Mouse (Mus musculus) forebrain, embryonic 14.5 days (tissue): ENCODE data around the gene Cyth3. TPM values are rescaled to one million over a fixed set of nuclear protein-coding genes. Genes with fewer than 3 reads are reported as not detected.

ENCODE experiments used
- ATAC-seq: fragments of 200-750 bp; cut with Nextera tagmentation; 2 replicates; pipeline ENCODE4 v1.8.0; 2017; ENCODE audit warnings: mild to moderate bottlenecking, moderate library complexity
- DNase-seq: peaks from one replicate; pipeline ENCODE4 v3.0.0-alpha.2; 2015; ENCODE audit warnings: low spot score
- H3K27ac ChIP-seq: fragments of 300-500 bp; sonication (generic); 2 replicates; pipeline ENCODE4 v1.5.1; 2014; ENCODE audit warnings: low read depth, mild to moderate bottlenecking, control low read depth, low read length, moderate library complexity
- H3K27me3 ChIP-seq: fragments of 300-500 bp; sonication (generic); replicated peaks from 2 replicates; pipeline ENCODE4 v1.6.1; 2014; ENCODE audit warnings: low read length, control low read depth, mixed read lengths; ENCODE audit not compliant: control insufficient read depth, insufficient read depth
- H3K36me3 ChIP-seq: fragments of 300-500 bp; sonication (generic); 2 replicates; pipeline ENCODE4 v1.6.1; 2014; ENCODE audit warnings: low read length, control low read depth; ENCODE audit not compliant: control insufficient read depth, insufficient read depth
- H3K4me1 ChIP-seq: fragments of 300-500 bp; sonication (generic); 2 replicates; pipeline ENCODE4 v1.6.1; 2014; ENCODE audit warnings: antibody characterized with exemption, low read length, control low read depth; ENCODE audit not compliant: control insufficient read depth, insufficient read depth
- H3K4me2 ChIP-seq: fragments of 300-500 bp; sonication (generic); 2 replicates; pipeline ENCODE4 v1.6.1; 2014; ENCODE audit warnings: mild to moderate bottlenecking, control low read depth, low read length
- H3K4me3 ChIP-seq: fragments of 300-500 bp; sonication (generic); 2 replicates; pipeline ENCODE4 v1.5.1; 2014; ENCODE audit warnings: low read depth, low read length, control low read depth
- H3K9ac ChIP-seq: fragments of 300-500 bp; sonication (generic); 2 replicates; pipeline ENCODE4 v1.6.1; 2014; ENCODE audit warnings: mild to moderate bottlenecking, low read length, control low read depth, moderate library complexity
- H3K9me3 ChIP-seq: fragments of 300-500 bp; sonication (generic); replicated peaks from 2 replicates; pipeline ENCODE4 v1.6.1; 2016; ENCODE audit warnings: low read length, control low read depth, mixed read lengths; ENCODE audit not compliant: control insufficient read depth
- WGBS: fragments of 180-500 bp; shearing (Covaris S2); extraction: QIAGEN DNeasy Blood & Tissue Kit; methylation state at CpG from one replicate; pipeline ENCODE4 v1.1.7; 2014; 5-methylcytosine and 5-hydroxymethylcytosine counted together
- polyA plus RNA-seq: library from polyadenylated mRNA; unstranded; fragments of >200 nt; fragmentation: Nextera tagmentation; extraction: Ambion mirVana; gene quantifications from 2 replicates; pipeline ENCODE4 v1.2.1, GENCODE M21; 2014

Cyth3 gene
- polyA plus RNA-seq, 1 experiment from 2014 or later = 26.1 TPM

DNA sequence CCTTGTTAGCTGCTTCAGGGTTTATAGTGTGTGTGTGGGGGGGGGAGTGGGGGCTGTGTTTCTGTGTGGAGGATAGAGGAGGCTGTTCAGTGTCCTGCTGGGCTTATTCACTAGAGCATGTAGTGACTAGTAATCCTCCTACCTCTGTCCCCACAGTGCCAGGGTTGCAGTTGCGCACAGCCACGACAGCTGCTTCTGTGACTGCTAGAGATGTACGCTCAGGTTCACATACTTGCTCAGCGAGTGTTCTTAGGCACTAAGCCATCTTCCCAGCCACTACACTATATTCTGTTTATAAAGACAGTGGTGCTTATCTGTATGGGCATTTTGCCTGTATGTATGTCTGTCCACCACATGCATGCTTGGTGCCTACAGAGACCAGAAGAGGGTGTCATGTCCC is 55.1 kb downstream of the Cyth3 start:
- ATAC-seq = no peak
- Histone ChIP-seq H3K4me1 (no peaks in the 10 kb centered on the region), H3K36me3 (no peaks in the 10 kb centered on the region), H3K9ac (no peak overlapping the region), H3K27ac (no peak overlapping the region), H3K27me3 (no peaks in the 10 kb centered on the region), H3K9me3 (no peaks in the 10 kb centered on the region), H3K4me3 (no peak overlapping the region), H3K4me2 (no peak overlapping the region)
- no peak for DNase-seq
- WGBS = 78% methylated on average over 4 of the region's 4 CpGs

DNA sequence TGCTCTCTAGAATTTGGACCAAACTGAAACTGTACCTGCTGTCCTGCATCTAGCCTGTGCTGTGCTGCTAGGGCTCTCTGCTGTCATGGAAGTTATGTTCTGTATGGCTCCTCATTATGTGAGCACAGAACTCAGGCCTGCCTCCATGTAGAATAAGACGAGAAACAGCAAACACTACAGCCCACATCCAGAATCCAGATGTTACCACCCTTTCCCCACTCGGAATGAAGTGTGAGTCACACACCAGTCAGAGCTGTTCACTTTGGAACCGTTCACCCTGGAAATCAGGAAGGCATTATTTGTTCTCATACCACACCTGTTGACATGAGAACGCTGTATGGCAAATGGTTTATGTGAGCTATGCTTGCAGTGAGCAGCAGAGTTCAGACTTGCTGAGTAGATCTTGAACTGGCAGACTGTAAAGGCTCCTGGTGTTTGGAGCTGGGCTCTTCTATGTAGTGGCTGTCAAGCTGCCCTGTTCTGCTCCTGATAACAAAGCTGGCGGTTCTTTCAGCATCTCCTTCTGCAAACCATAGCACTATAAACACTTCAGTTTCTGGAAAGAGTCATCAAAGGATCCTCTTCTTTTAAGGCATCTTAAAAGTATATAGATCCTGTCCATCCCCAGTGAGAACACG is 56.5 kb downstream of the Cyth3 start:
- Histone ChIP-seq H3K27ac (no peak overlapping the region), H3K4me3 (no peak overlapping the region), H3K4me1 (no peaks in the 10 kb centered on the region), H3K27me3 (no peaks in the 10 kb centered on the region), H3K36me3 (no peaks in the 10 kb centered on the region), H3K4me2 (no peak overlapping the region), H3K9ac (no peak overlapping the region), H3K9me3 (no peaks in the 10 kb centered on the region)
- ATAC-seq = no peak
- no peak for DNase-seq
- WGBS = 82% methylated on average over 6 of the region's 6 CpGs

DNA sequence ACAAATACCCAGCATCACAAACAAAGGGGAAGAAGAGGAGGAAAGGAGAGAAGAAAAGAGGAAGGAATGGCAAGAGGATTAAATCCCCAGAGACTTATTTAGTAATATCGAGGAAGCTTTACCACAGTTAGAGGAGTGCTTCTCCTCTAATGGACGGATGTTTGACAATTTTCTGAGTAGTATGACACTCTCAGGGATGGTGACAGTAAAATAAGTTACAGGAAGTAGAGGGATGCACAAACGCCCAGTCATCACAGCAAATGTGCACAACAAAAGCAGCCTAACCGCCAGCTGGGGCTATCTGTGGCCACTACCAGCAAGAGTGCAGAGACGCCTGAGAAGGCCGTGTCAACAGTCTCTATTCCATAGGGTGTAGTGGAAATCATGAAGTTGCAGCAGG is 57.4 kb downstream of the Cyth3 start:
- Histone ChIP-seq H3K27ac (no peak overlapping the region), H3K9ac (no peak overlapping the region), H3K36me3 (no peaks in the 10 kb centered on the region), H3K9me3 (no peaks in the 10 kb centered on the region), H3K27me3 (no peaks in the 10 kb centered on the region), H3K4me2 (no peak overlapping the region), H3K4me1 (no peaks in the 10 kb centered on the region), H3K4me3 (no peak overlapping the region)
- ATAC-seq = no peak
- 72% methylated on average over 6 of the region's 6 CpGs for WGBS
- DNase-seq = no peak

DNA sequence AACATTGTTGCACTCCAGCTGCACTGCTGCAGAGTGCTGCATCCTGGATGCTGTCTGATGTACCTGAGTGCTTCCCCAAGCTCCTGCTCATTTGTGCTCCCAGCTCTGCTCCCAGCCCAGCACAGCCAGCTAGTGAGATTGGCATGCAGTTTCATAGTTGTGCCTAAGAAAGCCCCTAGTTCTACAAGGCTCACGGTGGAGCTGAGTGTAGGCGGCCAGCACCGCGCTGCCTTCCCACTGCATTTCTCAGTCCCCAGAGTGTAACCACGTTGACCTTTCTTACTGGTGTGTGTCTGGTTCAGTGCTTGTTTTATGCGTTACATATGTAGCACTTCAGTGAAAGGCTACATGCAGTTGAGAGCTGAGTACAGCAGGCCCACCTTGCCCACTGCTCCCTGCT is 61.4 kb downstream of the Cyth3 start:
- H3K9me3 ChIP-seq = no peaks in the 10 kb centered on the region
- no peak for ATAC-seq
- H3K4me1 ChIP-seq = no peaks in the 10 kb centered on the region
- 86% methylated on average over 6 of the region's 6 CpGs for WGBS
- H3K9ac ChIP-seq = no peak overlapping the region
- H3K4me3 ChIP-seq = no peak overlapping the region
- DNase-seq = no peak
- H3K36me3 ChIP-seq = 0 out of 2 replicates have a peak, but pooled peaks cover 5% of the 10 kb centered on the region
- no peak overlapping the region for H3K27ac ChIP-seq
- H3K4me2 ChIP-seq = no peak overlapping the region
- H3K27me3 ChIP-seq = no peaks in the 10 kb centered on the region

DNA sequence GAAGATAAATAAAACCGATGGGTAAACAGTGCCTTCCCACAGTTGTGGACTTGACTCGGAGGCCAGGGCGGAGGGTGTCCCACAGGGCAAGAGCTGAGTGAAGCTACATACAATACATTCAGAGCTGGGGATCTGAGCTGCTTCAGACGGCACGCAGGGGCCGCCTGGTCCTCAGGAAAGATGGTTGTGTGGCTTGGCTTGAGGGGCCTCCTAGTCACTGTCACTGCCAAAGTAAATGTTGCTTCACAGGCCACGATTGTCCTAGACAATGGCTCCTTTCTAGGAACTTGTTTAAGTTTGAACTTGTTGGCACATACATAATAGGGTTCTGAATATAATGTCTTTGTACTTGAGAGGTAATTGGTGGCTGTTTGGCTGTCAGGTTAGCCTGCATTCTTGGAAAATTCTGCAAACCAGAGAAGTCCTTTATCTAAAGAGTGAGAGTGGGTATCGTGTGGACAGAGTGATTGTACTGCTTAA is 62.7 kb downstream of the Cyth3 start:
- 61% methylated on average over 8 of the region's 8 CpGs for WGBS
- no peaks in the 10 kb centered on the region for H3K9me3 ChIP-seq
- no peak overlapping the region for H3K4me2 ChIP-seq
- no peak overlapping the region for H3K4me3 ChIP-seq
- no peaks in the 10 kb centered on the region for H3K4me1 ChIP-seq
- H3K27ac ChIP-seq = no peak overlapping the region
- no peak overlapping the region for H3K9ac ChIP-seq
- H3K36me3 ChIP-seq = 0 out of 2 replicates have a peak, but pooled peaks cover 5% of the 10 kb centered on the region
- H3K27me3 ChIP-seq = no peaks in the 10 kb centered on the region
- DNase-seq (no peak), ATAC-seq (no peak)

DNA sequence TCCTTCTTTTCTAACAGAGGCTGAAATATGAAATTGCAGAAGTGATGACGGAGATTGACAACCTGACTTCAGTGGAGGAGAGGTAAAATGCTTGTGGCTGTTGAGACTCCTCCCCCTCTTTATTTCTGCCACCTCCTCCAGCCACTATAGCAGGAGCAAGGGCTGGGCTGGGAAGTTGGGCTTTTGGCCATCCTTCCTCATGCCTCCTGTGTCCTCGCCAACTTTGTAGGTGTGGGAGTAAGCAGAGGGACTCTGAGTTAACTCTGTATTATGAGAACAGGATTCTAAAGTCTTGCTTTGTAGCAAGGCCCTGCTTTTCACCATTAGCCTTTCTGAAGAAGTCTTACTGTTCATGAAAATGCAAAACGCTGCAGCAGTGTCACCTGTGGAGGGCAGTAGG is 64.2 kb downstream of the Cyth3 start:
- Histone ChIP-seq H3K27me3 (no peaks in the 10 kb centered on the region), H3K4me3 (no peak overlapping the region), H3K4me2 (no peak overlapping the region)

DNA sequence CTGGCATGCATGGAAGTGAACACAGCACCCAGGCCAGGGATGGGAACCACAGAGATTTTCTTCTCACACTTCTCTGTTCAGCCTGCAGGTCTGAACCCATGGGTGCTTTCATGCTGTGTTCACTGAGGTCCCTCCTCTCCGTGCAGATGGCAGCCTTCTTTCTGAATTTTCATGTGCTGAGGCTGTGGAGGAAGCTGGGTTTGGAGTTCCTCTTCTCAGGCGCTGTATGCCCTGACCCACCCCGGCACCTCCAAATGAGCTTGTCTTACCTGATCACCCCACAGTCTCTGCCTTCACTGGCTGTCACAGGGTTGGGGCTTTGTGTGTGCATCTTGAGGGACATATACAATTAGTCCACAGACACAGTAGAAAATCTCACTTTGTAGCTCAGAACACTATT is 65.3 kb downstream of the Cyth3 start:
- 99% methylated on average over 3 of the region's 3 CpGs for WGBS
- Histone ChIP-seq H3K27ac (no peak overlapping the region), H3K36me3 (0 out of 2 replicates have a peak, but pooled peaks cover 5% of the 10 kb centered on the region), H3K9me3 (no peaks in the 10 kb centered on the region), H3K4me2 (no peak overlapping the region), H3K9ac (no peak overlapping the region), H3K27me3 (no peaks in the 10 kb centered on the region), H3K4me1 (no peaks in the 10 kb centered on the region), H3K4me3 (no peak overlapping the region)
- no peak for ATAC-seq
- no peak for DNase-seq

More for the DNA sequence above, 64.2 kb downstream of the Cyth3 start:
- DNase-seq = no peak
- WGBS = 86% methylated on average over 3 of the region's 3 CpGs
- no peak for ATAC-seq
- H3K9me3 ChIP-seq = no peaks in the 10 kb centered on the region
- 0 out of 2 replicates have a peak, but pooled peaks cover 5% of the 10 kb centered on the region for H3K36me3 ChIP-seq
- H3K4me1 ChIP-seq = no peaks in the 10 kb centered on the region
- H3K27ac ChIP-seq = no peak overlapping the region
- H3K9ac ChIP-seq = no peak overlapping the region

DNA sequence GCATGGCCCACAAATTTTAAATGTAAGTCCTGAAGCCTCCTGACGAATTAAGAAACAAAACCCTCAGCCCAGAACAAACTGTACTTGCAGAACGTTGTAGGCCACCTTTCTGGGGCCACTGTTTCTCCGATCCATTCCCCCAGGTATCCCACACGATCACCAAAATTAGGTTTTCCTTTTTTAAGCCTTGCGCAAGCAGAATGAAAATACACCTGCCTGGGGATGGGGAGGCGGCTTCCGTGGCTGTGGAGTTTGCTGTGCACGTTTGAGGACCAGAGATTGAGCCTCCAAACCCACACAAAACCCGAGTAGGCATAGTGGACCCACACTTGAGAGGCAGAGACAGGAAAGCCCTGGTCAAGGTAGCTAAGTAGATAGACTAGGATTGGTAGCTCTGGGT is 68.1 kb downstream of the Cyth3 start:
- ATAC-seq (no peak), DNase-seq (no peak)
- H3K27me3 ChIP-seq = no peaks in the 10 kb centered on the region
- no peaks in the 10 kb centered on the region for H3K4me1 ChIP-seq
- no peak overlapping the region for H3K4me3 ChIP-seq
- no peaks in the 10 kb centered on the region for H3K9me3 ChIP-seq
- WGBS = 91% methylated on average over 9 of the region's 9 CpGs
- H3K36me3 ChIP-seq = 0 out of 2 replicates have a peak, but pooled peaks cover 5% of the 10 kb centered on the region
- H3K4me2 ChIP-seq = no peak overlapping the region
- H3K9ac ChIP-seq = no peak overlapping the region
- H3K27ac ChIP-seq = no peak overlapping the region

DNA sequence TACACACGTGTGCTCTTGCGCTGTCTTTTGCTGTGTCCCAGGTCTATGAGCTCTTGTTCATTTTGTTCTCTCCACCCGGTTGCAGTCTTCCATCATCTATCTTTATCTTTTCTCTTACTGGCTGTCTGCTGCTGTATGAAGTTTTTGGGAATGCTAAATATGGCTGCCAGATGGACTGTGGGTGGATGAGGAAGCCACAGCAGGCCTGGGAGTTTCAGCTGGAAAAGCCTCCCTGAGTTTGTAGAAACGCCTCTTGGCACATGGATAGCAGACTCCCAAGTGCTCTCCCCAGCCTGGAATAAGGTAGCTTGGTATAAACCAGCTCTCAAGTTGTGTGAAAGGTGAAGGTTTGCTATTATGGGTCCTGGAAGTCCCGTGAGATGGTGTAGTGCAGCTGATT is 68.7 kb downstream of the Cyth3 start:
- Histone ChIP-seq H3K9me3 (no peaks in the 10 kb centered on the region), H3K4me2 (no peak overlapping the region), H3K4me1 (no peaks in the 10 kb centered on the region), H3K4me3 (no peak overlapping the region), H3K36me3 (0 out of 2 replicates have a peak, but pooled peaks cover 5% of the 10 kb centered on the region), H3K27ac (no peak overlapping the region), H3K27me3 (no peaks in the 10 kb centered on the region), H3K9ac (no peak overlapping the region)
- ATAC-seq (no peak), DNase-seq (no peak)
- 92% methylated on average over 5 of the region's 5 CpGs for WGBS
